Mouse (Mus musculus) liver, embryonic 16.5 days (tissue): ENCODE data around the gene Rasgef1b. TPM values are rescaled to one million over a fixed set of nuclear protein-coding genes. Genes with fewer than 3 reads are reported as not detected.

Experiments
- ATAC-seq: fragments of 200-750 bp; cut with Nextera tagmentation; 2 replicates; pipeline ENCODE4 v1.8.0; 2017; ENCODE audit warnings: low read depth, mild to moderate bottlenecking, moderate number of reproducible peaks, moderate library complexity
- H3K27ac ChIP-seq: fragments of 300-500 bp; sonication (generic); 2 replicates; pipeline ENCODE4 v1.5.1; 2014; ENCODE audit warnings: mild to moderate bottlenecking, low read length
- H3K27me3 ChIP-seq: fragments of 300-500 bp; sonication (generic); 2 replicates; pipeline ENCODE4 v1.6.1; 2014; ENCODE audit warnings: low read depth, low read length, mixed read lengths; ENCODE audit not compliant: control insufficient read depth, insufficient read depth
- H3K36me3 ChIP-seq: fragments of 300-500 bp; sonication (generic); 2 replicates; pipeline ENCODE4 v1.6.1; 2014; ENCODE audit warnings: mild to moderate bottlenecking; ENCODE audit not compliant: control insufficient read depth, insufficient read depth
- H3K4me1 ChIP-seq: fragments of 300-500 bp; sonication (generic); 2 replicates; pipeline ENCODE4 v1.6.1; 2014; ENCODE audit warnings: low read depth, low read length, mixed read lengths; ENCODE audit not compliant: control insufficient read depth
- H3K4me2 ChIP-seq: fragments of 300-500 bp; sonication (generic); 2 replicates; pipeline ENCODE4 v1.6.1; 2014; ENCODE audit warnings: low read depth, low read length, mixed read lengths
- H3K4me3 ChIP-seq: fragments of 300-500 bp; sonication (generic); 2 replicates; pipeline ENCODE4 v1.5.1; 2014; ENCODE audit warnings: low read depth, mild to moderate bottlenecking, low read length
- H3K9ac ChIP-seq: fragments of 300-500 bp; sonication (generic); 2 replicates; pipeline ENCODE4 v1.6.1; 2014; ENCODE audit warnings: low read depth, low read length
- H3K9me3 ChIP-seq: fragments of 300-500 bp; sonication (generic); replicated peaks from 2 replicates; pipeline ENCODE4 v1.6.1; 2016; ENCODE audit warnings: low read length; ENCODE audit not compliant: control insufficient read depth
- WGBS: fragments of 180-500 bp; shearing (Covaris S2); extraction: QIAGEN DNeasy Blood & Tissue Kit; methylation state at CpG from one replicate; pipeline ENCODE4 v1.1.7; 2014; ENCODE audit not compliant: insufficient replicate concordance; 5-methylcytosine and 5-hydroxymethylcytosine counted together
- polyA plus RNA-seq: library from polyadenylated mRNA; unstranded; fragments of >200 nt; fragmentation: Nextera tagmentation; extraction: Ambion mirVana; gene quantifications from 2 replicates; pipeline ENCODE4 v1.2.1, GENCODE M21; 2015

Gene Rasgef1b
- polyA plus RNA-seq, 1 experiment from 2014 or later: 11.5 TPM

- no peak overlapping the region for H3K27ac ChIP-seq
- H3K4me2 ChIP-seq: no peak overlapping the region
- no peak overlapping the region for H3K4me3 ChIP-seq
- no peak for ATAC-seq
- no peaks in the 10 kb centered on the region for H3K27me3 ChIP-seq
- H3K36me3 ChIP-seq: no peaks in the 10 kb centered on the region
- H3K9ac ChIP-seq: no peak overlapping the region
- no peaks in the 10 kb centered on the region for H3K9me3 ChIP-seq
- H3K4me1 ChIP-seq: no peaks in the 10 kb centered on the region
- WGBS: 60% methylated on average over 26 of the region's 26 CpGs
Measured at GRCm38 (mm10) chr5:99190941-99191800, 537.7 kb downstream of the Rasgef1b start.

GRCm38 (mm10) chr5:99183637-99184036, 545.2 kb downstream of the Rasgef1b start:
- Histone ChIP-seq H3K4me3 (no peak overlapping the region), H3K9me3 (no peaks in the 10 kb centered on the region; the same call in 1 of the 2 replicates), H3K27ac (no peak overlapping the region), H3K36me3 (no peaks in the 10 kb centered on the region), H3K27me3 (no peaks in the 10 kb centered on the region), H3K4me1 (no peaks in the 10 kb centered on the region), H3K4me2 (no peak overlapping the region), H3K9ac (no peak overlapping the region)
- WGBS: 75% methylated on average over 7 of the region's 7 CpGs
- no peak for ATAC-seq

DNA sequence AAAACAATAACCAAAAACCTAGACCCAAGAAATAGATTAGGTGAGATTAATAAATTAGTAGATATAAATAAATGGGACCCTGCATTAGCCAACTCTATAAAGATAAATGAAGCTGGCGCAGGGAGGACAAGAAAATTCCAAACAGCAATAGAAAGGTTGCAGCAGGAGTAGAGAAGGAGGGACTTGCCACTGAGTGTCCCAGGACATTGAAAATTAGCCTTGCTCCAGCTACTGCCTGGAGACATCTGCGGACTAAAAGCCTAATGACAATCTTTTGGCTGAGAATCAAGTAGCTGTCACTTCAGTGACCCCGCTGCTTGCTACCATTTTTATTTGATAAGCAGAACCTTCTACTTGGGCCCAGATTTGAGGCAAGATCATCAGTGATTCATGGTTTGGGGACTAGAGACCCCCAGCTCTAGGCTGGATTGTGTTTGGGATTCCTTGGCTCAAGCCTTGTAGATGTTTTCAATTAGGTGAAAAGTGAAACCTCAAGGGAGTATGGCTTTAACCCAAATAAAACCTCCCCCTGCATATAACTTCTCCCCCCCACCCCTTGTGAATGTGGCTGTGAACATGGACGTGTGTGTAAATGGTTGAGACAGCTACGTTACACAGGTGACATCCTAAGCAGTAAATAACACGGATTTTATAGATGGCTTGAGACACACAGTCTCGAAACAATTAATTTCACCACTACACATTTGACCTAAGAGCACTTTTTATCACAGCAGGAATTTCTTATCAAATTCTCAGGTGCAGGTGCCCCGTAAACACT, 554.1 kb downstream of the Rasgef1b start:
- ATAC-seq: no peak
- no peaks in the 10 kb centered on the region for H3K27me3 ChIP-seq
- no peaks in the 10 kb centered on the region for H3K4me1 ChIP-seq
- H3K9me3 ChIP-seq: no peaks in the 10 kb centered on the region
- no peaks in the 10 kb centered on the region for H3K36me3 ChIP-seq
- no peak overlapping the region for H3K4me2 ChIP-seq
- no peak overlapping the region for H3K9ac ChIP-seq
- WGBS: 58% methylated on average over 8 of the region's 8 CpGs
- no peak overlapping the region for H3K4me3 ChIP-seq
- no peak overlapping the region for H3K27ac ChIP-seq

- no peak overlapping the region for H3K27ac ChIP-seq
- H3K4me3 ChIP-seq: no peak overlapping the region
- H3K4me2 ChIP-seq: no peak overlapping the region
- no peaks in the 10 kb centered on the region for H3K9me3 ChIP-seq
- no peaks in the 10 kb centered on the region for H3K4me1 ChIP-seq
- H3K9ac ChIP-seq: no peak overlapping the region
- ATAC-seq: no peak
- 60% methylated on average over 4 of the region's 4 CpGs for WGBS
- no peaks in the 10 kb centered on the region for H3K27me3 ChIP-seq
- H3K36me3 ChIP-seq: no peaks in the 10 kb centered on the region
Measured at GRCm38 (mm10) chr5:99169836-99170235, 559.0 kb downstream of the Rasgef1b start.

DNA sequence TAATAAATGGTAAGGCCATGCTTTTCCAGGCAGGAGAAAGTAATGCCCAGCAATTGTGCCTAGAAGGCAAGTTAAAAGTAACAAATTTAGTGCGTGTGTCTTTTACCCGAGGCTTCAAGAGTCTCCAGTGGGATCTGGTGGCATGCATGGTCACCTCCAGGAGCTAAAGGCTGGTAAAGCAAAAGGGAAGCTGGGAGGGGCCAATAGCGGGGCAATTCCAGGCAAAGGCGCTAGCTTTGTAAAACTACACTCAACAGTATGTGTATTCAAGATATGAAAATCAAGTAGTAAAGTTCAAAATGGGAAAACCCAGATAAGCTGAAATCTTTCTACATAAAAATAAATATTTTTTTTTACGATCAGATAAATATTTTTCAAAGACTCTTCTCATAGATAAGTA, 561.1 kb downstream of the Rasgef1b start:
- H3K27me3 ChIP-seq: no peaks in the 10 kb centered on the region
- no peaks in the 10 kb centered on the region for H3K36me3 ChIP-seq
- no peaks in the 10 kb centered on the region for H3K4me1 ChIP-seq
- no peak overlapping the region for H3K4me2 ChIP-seq
- ATAC-seq: no peak
- WGBS: 62% methylated on average over 5 of the region's 5 CpGs
- no peak overlapping the region for H3K4me3 ChIP-seq
- H3K9ac ChIP-seq: no peak overlapping the region
- H3K27ac ChIP-seq: no peak overlapping the region
- no peaks in the 10 kb centered on the region for H3K9me3 ChIP-seq

Other genes starting within 250 kb of the Rasgef1b start
- 0.18 TPM in 1 of 2 replicates, not detected in the other for gene Vamp9, start 177.2 kb upstream of the Rasgef1b start, polyA plus RNA-seq
- 18.0 and 18.5 TPM in 2 replicates for gene Hnrnpd, start 249.9 kb upstream of the Rasgef1b start, polyA plus RNA-seq
- 0.40 and 0.48 TPM in 2 replicates for gene 4930524J08Rik, start 250.0 kb upstream of the Rasgef1b start, polyA plus RNA-seq